Mouse (Mus musculus) layer of hippocampus, postnatal 10 days (tissue): ENCODE measurements around the gene Hmgb1. TPM values are rescaled to one million over a fixed set of nuclear protein-coding genes. Genes with fewer than 3 reads are reported as not detected.

ENCODE experiments used
- DNase-seq, 2 experiments: peaks; one replicate each; pipeline ENCODE4 v3.0.0; 2021; ENCODE audit warnings: low spot score in 2 of 2
- total RNA-seq, 2 experiments: library from RNA; stranded (reverse); gene quantifications; 2 replicates each; pipeline ENCODE4 v1.2.3; 2021

Hmgb1 gene
- total RNA-seq, 2 experiments from 2014 or later, result 209 to 222 TPM

- DNase-seq, result no peak
Observed at GRCm38 (mm10) chr5:149002034-149002802, 182.1 kb downstream of the Hmgb1 start.

- no peak for DNase-seq
Observed at GRCm38 (mm10) chr5:148999802-149000201, 184.5 kb downstream of the Hmgb1 start.

GRCm38 (mm10) chr5:148998512-148998911, 185.8 kb downstream of the Hmgb1 start:
- DNase-seq, result no peak

GRCm38 (mm10) chr5:148996709-148997037, 187.6 kb downstream of the Hmgb1 start:
- no peak for DNase-seq

Other genes starting within 250 kb of the Hmgb1 start
- gene Gm42791, start 189.3 kb downstream of the Hmgb1 start, total RNA-seq, result 10 to 100 TPM in 1 of 2 experiments, 1 to 10 TPM in 1; 9.6 to 11.5 TPM
- 10 to 100 TPM; 45.4 to 45.9 TPM for gene Uspl1, start 139 bp downstream of the Hmgb1 start, total RNA-seq
- 1 to 10 TPM; 7.9 to 9.6 TPM for gene Alox5ap, start 80.3 kb upstream of the Hmgb1 start, total RNA-seq
- 1 to 10 TPM in 1 of 2 experiments, under 1 TPM in 1; 0.78 to 1.3 TPM for gene Medag, start 227.3 kb upstream of the Hmgb1 start, total RNA-seq